Mouse (Mus musculus) limb, embryonic 14.5 days (tissue): ENCODE data around the gene Irs1. TPM values are rescaled to one million over a fixed set of nuclear protein-coding genes. Genes with fewer than 3 reads are reported as not detected.
A peak's percentile ranks its signal among the peaks of the same experiment; 100 is the strongest.

ENCODE experiments used
- ATAC-seq: fragments of 200-750 bp; cut with Nextera tagmentation; 2 replicates; pipeline ENCODE4 v1.8.0; 2017; ENCODE audit warnings: low read depth, moderate number of reproducible peaks, moderate TSS enrichment; ENCODE audit not compliant: low FRiP score
- DNase-seq: peaks from one replicate; pipeline ENCODE4 v3.0.0-alpha.2; 2015; ENCODE audit warnings: low spot score
- H3K27ac ChIP-seq: fragments of 300-500 bp; sonication (generic); replicated peaks from 2 replicates; pipeline ENCODE4 v1.5.1; 2014; ENCODE audit warnings: low read depth, mild to moderate bottlenecking, low read length, moderate library complexity, mixed read lengths
- H3K27me3 ChIP-seq: fragments of 300-500 bp; sonication (generic); 2 replicates; pipeline ENCODE4 v1.6.1; 2014; ENCODE audit warnings: low read length, mixed read lengths; ENCODE audit not compliant: control insufficient read depth, insufficient read depth
- H3K36me3 ChIP-seq: fragments of 300-500 bp; sonication (generic); 2 replicates; pipeline ENCODE4 v1.6.1; 2014; ENCODE audit warnings: mild to moderate bottlenecking, low read length, moderate library complexity, mixed read lengths; ENCODE audit not compliant: control insufficient read depth, insufficient read depth
- H3K4me1 ChIP-seq: fragments of 300-500 bp; sonication (generic); 2 replicates; pipeline ENCODE4 v1.6.1; 2014; ENCODE audit warnings: antibody characterized with exemption, low read length, mixed read lengths; ENCODE audit not compliant: control insufficient read depth, insufficient read depth
- H3K4me2 ChIP-seq: fragments of 300-500 bp; sonication (generic); replicated peaks from 2 replicates; pipeline ENCODE4 v1.6.1; 2014; ENCODE audit warnings: low read depth, mild to moderate bottlenecking, low read length, moderate library complexity; ENCODE audit not compliant: severe bottlenecking
- H3K4me3 ChIP-seq: fragments of 300-500 bp; sonication (generic); replicated peaks from 2 replicates; pipeline ENCODE4 v1.5.1; 2014; ENCODE audit warnings: low read length
- H3K9ac ChIP-seq: fragments of 300-500 bp; sonication (generic); 2 replicates; pipeline ENCODE4 v1.6.1; 2014; ENCODE audit warnings: mild to moderate bottlenecking, low read depth, low read length, moderate library complexity; ENCODE audit not compliant: severe bottlenecking
- H3K9me3 ChIP-seq: fragments of 300-500 bp; sonication (generic); 2 replicates; pipeline ENCODE4 v1.6.1; 2016; ENCODE audit warnings: low read length; ENCODE audit not compliant: control insufficient read depth
- POLR2A ChIP-seq: fragments of 200-500 bp; IDR thresholded peaks from 2 replicates; pipeline ENCODE4 v1.8.0; 2012; ENCODE audit warnings: inconsistent platforms, mild to moderate bottlenecking, moderate library complexity, borderline replicate concordance; ENCODE audit not compliant: insufficient read depth, insufficient read length; ENCODE audit errors: extremely low read depth
- WGBS: fragments of 180-500 bp; shearing (Covaris S2); extraction: QIAGEN DNeasy Blood & Tissue Kit; methylation state at CpG from one replicate; pipeline ENCODE4 v1.1.7; 2014; 5-methylcytosine and 5-hydroxymethylcytosine counted together
- polyA plus RNA-seq, 2 experiments: library from polyadenylated mRNA; depleted of rRNA in 1 of 2; stranded (reverse) in 1 of 2; unstranded in 1 of 2; fragments of >200 nt; fragmentation: Nextera tagmentation in 1 of 2; extraction: Ambion mirVana in 1 of 2; gene quantifications; 2 replicates each; pipeline versions ENCODE4 v1.2.1 to v1.2.3; 2012 to 2014

The Irs1 gene
- polyA plus RNA-seq, 2 experiments: 11.8 to 19.7 TPM

- H3K9me3 ChIP-seq: no peaks in the 10 kb centered on the region
- no peak overlapping the region for H3K4me2 ChIP-seq
- no peak overlapping the region for H3K9ac ChIP-seq
- no peak for TF ChIP-seq POLR2A
- H3K36me3 ChIP-seq: no peaks in the 10 kb centered on the region; the same call in 1 of the 2 replicates
- no peak for ATAC-seq
- H3K4me3 ChIP-seq: no peak overlapping the region
- no peak for DNase-seq
- 57% methylated on average over 9 of the region's 9 CpGs for WGBS
- H3K27me3 ChIP-seq: no peaks in the 10 kb centered on the region
- peaks cover 17% of the 10 kb centered on the region for H3K4me1 ChIP-seq
- H3K27ac ChIP-seq: no peak overlapping the region
Observed at GRCm38 (mm10) chr1:82253789-82254445, 37.3 kb downstream of the Irs1 start.

GRCm38 (mm10) chr1:82247221-82247951 is 43.8 kb downstream of the Irs1 start:
- WGBS: 54% methylated on average over 10 of the region's 10 CpGs
- ATAC-seq: no peak

GRCm38 (mm10) chr1:82245002-82245401 is 46.2 kb downstream of the Irs1 start:
- no peak for TF ChIP-seq POLR2A
- Histone ChIP-seq H3K36me3 (peaks cover 5% of the 10 kb centered on the region), H3K9ac (no peak overlapping the region), H3K27ac (no peak overlapping the region; the same call in 1 of the 2 replicates), H3K9me3 (no peaks in the 10 kb centered on the region), H3K4me3 (no peak overlapping the region), H3K4me2 (no peak overlapping the region), H3K4me1 (peaks cover 7% of the 10 kb centered on the region; the same call in 1 of the 2 replicates), H3K27me3 (no peaks in the 10 kb centered on the region)
- peak; percentile 31; the same call in 1 of the 2 replicates for ATAC-seq
- 41% methylated on average over 5 of the region's 5 CpGs for WGBS
- peak; percentile 60 for DNase-seq

More at GRCm38 (mm10) chr1:82247221-82247951, 43.8 kb downstream of the Irs1 start:
- DNase-seq: no peak
- Histone ChIP-seq H3K4me2 (no peak overlapping the region), H3K4me3 (no peak overlapping the region), H3K27me3 (no peaks in the 10 kb centered on the region), H3K4me1 (peaks cover 7% of the 10 kb centered on the region; the same call in 1 of the 2 replicates), H3K9ac (no peak overlapping the region), H3K9me3 (no peaks in the 10 kb centered on the region), H3K36me3 (peaks cover 5% of the 10 kb centered on the region), H3K27ac (no peak overlapping the region)
- no peak for TF ChIP-seq POLR2A

- WGBS: 80% methylated on average over 6 of the region's 6 CpGs
- no peak overlapping the region for H3K4me3 ChIP-seq
- no peaks in the 10 kb centered on the region for H3K9me3 ChIP-seq
- H3K27me3 ChIP-seq: no peaks in the 10 kb centered on the region
- TF ChIP-seq POLR2A: no peak
- no peak overlapping the region for H3K9ac ChIP-seq
- no peak for DNase-seq
- peaks cover 5% of the 10 kb centered on the region; the same call in 1 of the 2 replicates for H3K36me3 ChIP-seq
- H3K27ac ChIP-seq: no peak overlapping the region
- H3K4me2 ChIP-seq: no peak overlapping the region
- ATAC-seq: no peak
- H3K4me1 ChIP-seq: peaks cover 7% of the 10 kb centered on the region; the same call in 1 of the 2 replicates
Observed at GRCm38 (mm10) chr1:82243260-82243825, 47.9 kb downstream of the Irs1 start.

- ATAC-seq (no peak), DNase-seq (no peak)
- no peak for TF ChIP-seq POLR2A
- Histone ChIP-seq H3K27ac (no peak overlapping the region), H3K4me2 (no peak overlapping the region), H3K9me3 (no peaks in the 10 kb centered on the region), H3K36me3 (peaks cover 16% of the 10 kb centered on the region), H3K4me1 (no peaks in the 10 kb centered on the region), H3K9ac (no peak overlapping the region), H3K27me3 (no peaks in the 10 kb centered on the region), H3K4me3 (no peak overlapping the region)
- 73% methylated on average over 3 of the region's 3 CpGs for WGBS
Observed at GRCm38 (mm10) chr1:82239409-82240201, 51.6 kb downstream of the Irs1 start.
